ENCODE assay signal across 22 mouse cellular contexts in genomic region chr1:120776906-120777305, GRCm38 (mm10).
DNase-seq lines count a peak whose midpoint lies in the region; ATAC-seq lines count a peak whose summit lies in the region.
"Had no signal": no experiment of that assay in that cellular context is flagged by ENCODE, and none has a peak within 500 bp of the region (broad histone marks: within the 10 kb centered on the region; RNA-seq: fewer than 3 reads in every experiment).

No protein-coding gene starts in this region.

- 0 out of 2 replicates have a peak, but pooled peaks have one; percentile 11 for ATAC-seq in lung, embryonic 15.5 days (ENCODE audit: borderline replicate concordance, extremely low read depth, low FRiP score, low TSS enrichment)
- ATAC-seq: forebrain, embryonic 14.5 days; forebrain, embryonic 16.5 days had no signal

- no peaks in the 10 kb centered on the region for H3K9me3 ChIP-seq in lung, embryonic 15.5 days
- H3K9me3 ChIP-seq: embryonic facial prominence, embryonic 13.5 days; embryonic facial prominence, embryonic 15.5 days; forebrain, embryonic 10.5 days; forebrain, embryonic 12.5 days had no signal

- H3K4me1 ChIP-seq in lung, embryonic 15.5 days: no peaks in the 10 kb centered on the region; the same call in 1 of the 2 replicates
- H3K4me1 ChIP-seq: embryonic facial prominence, embryonic 15.5 days; forebrain, embryonic 10.5 days; forebrain, embryonic 12.5 days had no signal

- no peak overlapping the region for H3K4me3 ChIP-seq in lung, embryonic 15.5 days
- H3K4me3 ChIP-seq: embryonic facial prominence, embryonic 13.5 days; embryonic facial prominence, embryonic 15.5 days; erythroblast, embryonic 14.5 days; forebrain, embryonic 10.5 days; forebrain, embryonic 12.5 days had no signal

- DNase-seq in lung, postnatal 4 days: no peak
- peak; percentile 70 for DNase-seq in Muller cell, postnatal 12 days (ENCODE audit: inconsistent ontology term)
- DNase-seq in NIH3T3 (ENCODE audit: low read depth): peak; percentile 64
- no peak for DNase-seq in layer of hippocampus, postnatal 36 days
- DNase-seq: adrenal gland, adult 2 months; adrenal gland, postnatal 10 days; adrenal gland, postnatal 25 days; cerebellum, adult 11 months; cerebellum, adult 18-20 months; cerebellum, adult 8-10 months; cerebellum, adult 9-11 months; cerebellum, postnatal 14 days; cerebellum, postnatal 36 days; embryo, embryonic 11 days had no signal

- WGBS in lung, embryonic 15.5 days: 66% methylated on average over 2 of the region's 2 CpGs

- no peak overlapping the region for H3K9ac ChIP-seq in lung, embryonic 15.5 days
- H3K9ac ChIP-seq: embryonic facial prominence, embryonic 13.5 days; embryonic facial prominence, embryonic 15.5 days; forebrain, embryonic 12.5 days had no signal

- no peak overlapping the region for H3K4me2 ChIP-seq in lung, embryonic 15.5 days
- H3K4me2 ChIP-seq: embryonic facial prominence, embryonic 13.5 days; embryonic facial prominence, embryonic 15.5 days; forebrain, embryonic 12.5 days had no signal

- H3K27me3 ChIP-seq in lung, embryonic 15.5 days: no peaks in the 10 kb centered on the region
- H3K27me3 ChIP-seq: embryonic facial prominence, embryonic 13.5 days; embryonic facial prominence, embryonic 15.5 days; forebrain, embryonic 12.5 days had no signal

- no peak overlapping the region for H3K27ac ChIP-seq in lung, embryonic 15.5 days
- H3K27ac ChIP-seq: embryonic facial prominence, embryonic 13.5 days; embryonic facial prominence, embryonic 15.5 days; forebrain, embryonic 10.5 days; forebrain, embryonic 12.5 days had no signal

- no peaks in the 10 kb centered on the region for H3K36me3 ChIP-seq in lung, embryonic 15.5 days
- H3K36me3 ChIP-seq: embryonic facial prominence, embryonic 13.5 days; embryonic facial prominence, embryonic 15.5 days; forebrain, embryonic 10.5 days; forebrain, embryonic 12.5 days had no signal

Comparison
In these comparisons a context has a peak if more than half of its experiments do, and no peak if none do; other contexts are left out.
1. DNase-seq: peak in Muller cell, postnatal 12 days (single experiment) and NIH3T3 (single experiment); none in lung, postnatal 4 days (0 of 2) and layer of hippocampus, postnatal 36 days (0 of 2).